Mouse (Mus musculus): Measurements from ENCODE around the gene Raet1e. TPM values are rescaled to one million over a fixed set of nuclear protein-coding genes. Genes with fewer than 3 reads are reported as not detected.
"Not testable (repeated sequence)": the region's sequence is repeated elsewhere in the genome, so short reads cannot be mapped to it uniquely, and the experiment has no call there.

The Raet1e gene
- polyA plus RNA-seq, 1 experiment from 2014 or later, result 0.91 TPM

DNA sequence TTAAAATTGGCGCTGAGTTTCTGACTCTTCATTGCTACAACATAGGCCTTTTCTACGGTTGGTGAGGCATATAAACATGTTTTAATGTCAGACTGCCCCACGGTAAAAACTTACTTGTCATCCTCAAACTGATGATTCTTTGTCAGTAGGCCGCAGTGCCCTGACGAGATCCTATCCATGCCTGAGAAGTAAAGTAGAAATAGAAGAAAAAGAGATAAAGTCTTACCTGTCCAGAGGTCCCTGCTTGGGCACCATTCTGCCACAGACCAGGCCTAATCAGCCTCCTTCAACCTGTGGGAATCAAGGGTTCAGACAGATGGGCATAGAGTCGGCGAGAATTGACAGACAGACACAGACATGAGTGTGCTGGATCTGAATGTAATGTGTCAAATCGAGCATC lies 106.7 kb downstream of the Raet1e start:
- Histone ChIP-seq H3K4me3 (replicated peaks) (no peak overlapping the region), H3K27ac (replicated peaks) (no peak overlapping the region), H3K9me3 (replicated peaks) (0 out of 2 replicates have a peak, but pooled peaks cover 4% of the 10 kb centered on the region), H3K4me1 (no peaks in the 10 kb centered on the region), H3K9ac (replicated peaks) (no peak overlapping the region), H3K4me2 (no peak overlapping the region), H3K36me3 (no peaks in the 10 kb centered on the region), H3K27me3 (replicated peaks) (no peaks in the 10 kb centered on the region)
- no peak for ATAC-seq (ENCODE audit: low FRiP score)
- 95% methylated on average over 8 of the region's 8 CpGs for WGBS

DNA sequence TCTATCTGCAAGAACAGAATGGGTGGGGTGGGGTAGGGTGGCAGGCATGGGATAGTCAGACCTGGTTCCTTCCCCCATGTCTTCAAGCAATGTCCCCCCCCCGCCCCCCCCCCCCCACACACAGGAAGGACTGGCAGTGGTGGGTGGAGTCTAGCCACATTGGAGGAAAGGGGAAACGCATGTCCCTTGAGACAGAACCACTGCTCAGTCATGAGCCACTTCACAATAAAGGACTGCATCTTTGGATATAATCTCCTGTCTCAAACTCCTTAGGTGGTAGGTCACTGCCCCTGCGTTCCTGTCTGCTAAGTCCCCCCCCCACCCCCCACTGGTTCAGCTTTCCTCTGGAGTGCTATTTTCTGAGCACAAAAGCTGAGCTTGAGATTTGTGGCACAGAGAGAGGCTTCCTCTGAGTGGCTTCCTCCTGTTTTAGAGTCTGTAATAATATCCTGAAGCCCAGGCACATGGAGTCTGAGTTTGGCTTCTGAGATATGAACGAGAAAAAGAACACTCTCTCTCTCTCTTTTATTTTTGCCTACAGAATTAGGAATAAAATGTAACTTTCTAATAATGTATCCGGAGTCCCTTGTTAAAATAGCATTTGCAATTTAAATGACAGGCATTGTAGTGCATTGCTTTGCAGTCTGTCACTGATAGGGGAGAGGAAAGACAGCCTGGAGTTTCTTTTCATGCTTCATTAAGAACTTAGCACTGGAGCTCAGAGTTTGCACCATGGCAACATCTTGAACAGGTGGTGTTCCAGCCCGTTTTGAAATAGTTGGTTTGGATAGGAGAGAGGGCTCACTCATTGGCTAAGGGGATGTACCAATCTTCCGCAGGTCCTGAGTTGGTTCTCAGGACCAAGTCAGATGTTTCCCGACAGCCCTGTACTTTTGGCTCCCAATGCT lies 112.8 kb downstream of the Raet1e start:
- H3K36me3 ChIP-seq; H3K27ac ChIP-seq (replicated peaks); H3K27me3 ChIP-seq (replicated peaks); H3K4me3 ChIP-seq (replicated peaks); ATAC-seq (ENCODE audit: low FRiP score); H3K9me3 ChIP-seq (replicated peaks); H3K9ac ChIP-seq (replicated peaks); H3K4me2 ChIP-seq: not testable (repeated sequence)
- 7% methylated on average over 8 of the region's 8 CpGs for WGBS
- H3K4me1 ChIP-seq, result peaks cover 15% of the 10 kb centered on the region

DNA sequence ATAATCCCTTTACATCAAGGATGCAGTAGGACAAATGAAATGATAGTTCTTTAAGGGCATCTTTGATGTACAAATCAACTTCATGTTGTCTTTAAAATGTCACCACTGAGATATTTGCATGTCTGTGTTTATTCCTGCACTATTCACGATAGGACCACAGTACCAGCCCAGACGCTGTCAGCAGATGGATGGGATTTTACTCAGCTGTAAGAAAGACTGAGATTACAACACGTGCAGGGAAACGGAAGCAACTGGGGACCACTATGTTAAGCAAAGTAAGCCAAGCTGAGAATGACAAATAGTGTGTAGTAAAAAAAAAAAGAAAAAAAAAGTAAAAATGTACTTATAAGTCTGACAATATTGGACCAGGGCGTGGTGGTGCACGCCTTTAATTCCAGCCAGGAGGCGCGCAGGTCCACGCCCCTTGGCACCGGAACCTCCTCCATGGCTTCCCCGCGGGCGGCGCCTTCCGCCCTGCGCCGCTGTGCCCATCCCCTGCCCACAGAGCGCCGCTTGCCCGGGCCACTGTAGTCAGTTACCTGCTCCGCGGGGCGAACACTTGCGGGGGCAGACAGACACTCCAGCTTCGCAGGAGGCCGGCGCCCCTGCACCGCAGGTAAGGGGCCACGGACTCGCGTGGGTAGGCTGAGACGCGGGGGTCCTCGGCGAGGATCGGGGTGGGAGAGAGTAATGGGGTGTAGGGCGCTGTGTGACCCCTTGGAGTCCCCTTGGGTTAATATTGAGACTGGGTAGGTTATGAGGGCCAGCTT lies 114.7 kb downstream of the Raet1e start:
- H3K27ac ChIP-seq (replicated peaks); H3K27me3 ChIP-seq (replicated peaks); H3K9me3 ChIP-seq (replicated peaks); H3K36me3 ChIP-seq: not testable (repeated sequence)
- 0 out of 2 replicates have a peak overlapping the region, but pooled peaks have one; percentile 23 for H3K9ac ChIP-seq (replicated peaks)
- peak overlapping the region; percentile 46 for H3K4me3 ChIP-seq (replicated peaks)
- peak; percentile 68; the same call in 1 of the 2 replicates for ATAC-seq (ENCODE audit: low FRiP score)
- H3K4me2 ChIP-seq, result peak overlapping the region; percentile 93
- H3K4me1 ChIP-seq, result peaks cover 15% of the 10 kb centered on the region
- WGBS, result 2% methylated on average over 36 of the region's 37 CpGs

DNA sequence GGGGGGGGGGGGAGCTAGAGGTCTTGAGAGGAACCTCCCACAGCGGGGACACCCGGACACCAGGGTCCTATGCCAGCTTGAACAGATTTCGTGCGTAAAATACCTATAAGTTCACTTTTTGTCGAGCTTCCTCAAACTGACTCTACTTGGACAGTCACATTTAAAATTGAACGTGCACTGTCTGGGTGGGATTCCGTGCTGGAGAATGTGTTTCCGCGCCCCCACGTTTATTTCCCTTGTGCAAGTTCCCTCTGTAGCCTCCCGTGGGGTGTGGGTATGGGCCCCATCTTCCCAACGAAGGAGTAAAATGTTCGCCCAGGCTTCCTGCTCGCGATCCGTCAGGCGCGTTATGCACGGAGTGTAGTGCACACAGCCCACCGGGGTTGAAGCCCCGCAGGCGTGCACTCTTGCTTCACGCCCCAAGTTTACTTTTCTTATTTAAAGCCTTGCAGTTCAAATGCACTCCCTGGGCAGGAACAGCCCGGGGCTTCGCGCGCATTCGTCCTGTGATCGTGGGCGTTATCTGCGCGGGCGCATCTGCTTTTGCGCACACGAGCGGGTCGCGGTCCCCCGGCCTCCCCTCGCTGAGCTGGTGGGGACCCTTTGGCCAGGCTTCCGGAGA lies 115.4 kb downstream of the Raet1e start:
- H3K9ac ChIP-seq (replicated peaks), result 0 out of 2 replicates have a peak overlapping the region, but pooled peaks have one; percentile 7

DNA sequence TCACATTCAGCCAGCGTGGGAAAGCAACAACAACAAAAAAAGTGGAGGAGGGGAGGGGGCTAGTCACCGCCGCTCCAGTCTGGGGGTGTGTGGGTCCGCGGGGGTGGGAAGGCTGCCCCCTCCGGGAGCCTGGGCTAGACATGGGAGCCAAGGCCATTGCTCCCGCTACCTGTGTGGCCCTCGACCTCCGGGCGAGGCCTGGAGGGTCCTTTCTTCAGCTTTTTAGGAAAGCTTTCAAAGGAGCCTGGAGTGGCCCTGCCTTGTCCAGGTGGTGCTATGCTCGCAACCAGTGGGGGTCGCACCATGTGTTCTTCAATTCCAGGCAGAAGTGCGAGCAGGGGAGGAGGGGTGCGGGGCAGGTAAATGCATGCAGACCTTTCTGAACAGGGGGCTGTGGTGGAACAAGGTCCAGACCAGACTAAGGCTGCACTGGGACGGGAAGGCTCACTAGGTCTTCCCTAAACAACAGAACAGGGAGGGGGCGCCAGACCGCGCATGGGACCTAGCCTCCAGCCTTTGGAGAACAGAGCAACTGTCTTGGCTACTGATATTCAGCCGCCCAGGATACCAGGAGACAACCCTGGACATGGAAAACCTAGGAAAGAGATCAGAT lies 116.2 kb downstream of the Raet1e start:
- ATAC-seq (ENCODE audit: low FRiP score), result no peak
- no peak overlapping the region for H3K27ac ChIP-seq (replicated peaks)
- no peaks in the 10 kb centered on the region for H3K9me3 ChIP-seq (replicated peaks)
- H3K4me1 ChIP-seq, result peaks cover 15% of the 10 kb centered on the region
- H3K4me2 ChIP-seq, result peak overlapping the region; percentile 93
- H3K4me3 ChIP-seq (replicated peaks), result peak overlapping the region; percentile 46
- H3K36me3 ChIP-seq, result no peaks in the 10 kb centered on the region
- no peak overlapping the region for H3K9ac ChIP-seq (replicated peaks)
- 6% methylated on average over 19 of the region's 19 CpGs for WGBS
- peaks cover 8% of the 10 kb centered on the region; the same call in 1 of the 2 replicates for H3K27me3 ChIP-seq (replicated peaks)

More for the DNA sequence above, 115.4 kb downstream of the Raet1e start:
- Histone ChIP-seq H3K9me3 (replicated peaks) (no peaks in the 10 kb centered on the region), H3K4me2 (peak overlapping the region; percentile 93), H3K4me1 (peaks cover 15% of the 10 kb centered on the region), H3K4me3 (replicated peaks) (peak overlapping the region; percentile 46), H3K27me3 (replicated peaks) (peaks cover 8% of the 10 kb centered on the region; the same call in 1 of the 2 replicates), H3K36me3 (no peaks in the 10 kb centered on the region), H3K27ac (replicated peaks) (no peak overlapping the region)
- 0 out of 2 replicates have a peak, but pooled peaks have one; percentile 19 for ATAC-seq (ENCODE audit: low FRiP score)
- under 1% methylated on average over 41 of the region's 41 CpGs for WGBS

DNA sequence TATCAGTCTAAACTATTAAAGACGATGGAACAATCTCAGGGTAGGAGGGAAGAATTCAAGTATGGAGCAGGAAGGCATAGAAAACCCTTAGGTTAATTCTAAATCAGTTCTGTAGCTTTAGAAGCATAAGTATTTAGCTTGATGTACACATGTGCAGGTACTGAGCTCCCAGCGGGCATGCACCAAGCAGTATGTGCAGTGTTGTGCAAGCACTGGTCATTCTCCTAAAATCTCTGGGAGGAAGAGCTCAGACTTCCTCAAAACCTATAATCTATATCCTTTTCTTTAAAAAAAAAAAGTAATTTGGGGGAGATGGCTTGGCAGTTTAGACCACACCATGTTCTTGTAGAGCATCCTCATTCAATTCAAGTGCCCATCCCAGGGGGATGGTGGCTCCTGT lies 120.1 kb downstream of the Raet1e start:
- ATAC-seq (ENCODE audit: low FRiP score); H3K36me3 ChIP-seq; H3K9me3 ChIP-seq (replicated peaks); H3K4me3 ChIP-seq (replicated peaks); H3K9ac ChIP-seq (replicated peaks); H3K4me2 ChIP-seq; H3K27me3 ChIP-seq (replicated peaks); H3K27ac ChIP-seq (replicated peaks): not testable (repeated sequence)
- peaks cover 11% of the 10 kb centered on the region for H3K4me1 ChIP-seq
- 92% methylated on average over 2 of the region's 2 CpGs for WGBS

DNA sequence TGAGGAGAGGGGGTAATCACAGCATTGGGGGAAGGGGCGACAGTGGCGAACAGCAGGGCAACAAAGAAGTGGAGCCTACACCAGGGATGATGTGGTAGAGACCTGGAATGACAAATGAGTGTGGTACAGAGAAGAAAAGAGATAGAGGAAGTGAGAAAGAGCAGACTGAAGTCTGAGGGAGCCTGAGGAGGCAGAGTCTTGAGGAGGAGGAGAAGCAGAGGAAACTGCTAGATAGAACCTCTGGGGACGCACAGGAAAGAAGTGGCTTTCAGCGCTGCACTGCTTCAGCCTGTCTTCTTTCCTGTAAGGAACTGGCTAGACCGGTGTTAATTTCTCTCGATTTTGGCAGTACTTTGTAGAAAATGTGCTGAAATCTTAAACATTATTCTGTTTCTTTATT lies 124.4 kb downstream of the Raet1e start:
- H3K27ac ChIP-seq (replicated peaks), result no peak overlapping the region
- no peaks in the 10 kb centered on the region for H3K27me3 ChIP-seq (replicated peaks)
- H3K4me3 ChIP-seq (replicated peaks), result no peak overlapping the region
- H3K4me1 ChIP-seq, result no peaks in the 10 kb centered on the region
- no peaks in the 10 kb centered on the region for H3K9me3 ChIP-seq (replicated peaks)
- ATAC-seq (ENCODE audit: low FRiP score), result no peak
- no peak overlapping the region for H3K9ac ChIP-seq (replicated peaks)
- WGBS, result 50% methylated on average over 6 of the region's 6 CpGs
- H3K36me3 ChIP-seq, result no peaks in the 10 kb centered on the region
- H3K4me2 ChIP-seq, result no peak overlapping the region

DNA sequence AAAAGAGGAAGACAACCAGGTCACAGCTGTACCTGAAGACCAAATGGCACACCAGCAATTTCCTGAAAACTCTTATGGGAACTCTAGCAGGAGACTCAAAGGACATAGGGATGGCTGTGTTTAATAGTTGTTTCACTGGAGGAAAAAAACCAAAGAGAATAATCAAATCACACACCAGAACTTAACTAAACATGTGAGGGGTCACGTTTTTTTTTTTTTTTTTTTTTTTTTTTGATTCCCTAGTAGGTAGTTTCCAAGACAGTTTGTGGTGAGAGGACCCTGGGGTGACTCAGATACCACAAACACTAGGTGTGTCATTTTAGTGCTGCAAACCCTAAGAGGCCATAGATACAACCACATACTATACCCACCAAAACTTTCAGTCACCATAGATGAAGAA lies 137.3 kb downstream of the Raet1e start:
- Histone ChIP-seq H3K4me1 (no peaks in the 10 kb centered on the region), H3K27ac (replicated peaks) (no peak overlapping the region), H3K9me3 (replicated peaks) (no peaks in the 10 kb centered on the region), H3K4me3 (replicated peaks) (no peak overlapping the region), H3K36me3 (no peaks in the 10 kb centered on the region), H3K27me3 (replicated peaks) (no peaks in the 10 kb centered on the region), H3K4me2 (no peak overlapping the region), H3K9ac (replicated peaks) (no peak overlapping the region)
- no peak for ATAC-seq (ENCODE audit: low FRiP score)
- 29% methylated on average over 1 of the region's 1 CpGs for WGBS

DNA sequence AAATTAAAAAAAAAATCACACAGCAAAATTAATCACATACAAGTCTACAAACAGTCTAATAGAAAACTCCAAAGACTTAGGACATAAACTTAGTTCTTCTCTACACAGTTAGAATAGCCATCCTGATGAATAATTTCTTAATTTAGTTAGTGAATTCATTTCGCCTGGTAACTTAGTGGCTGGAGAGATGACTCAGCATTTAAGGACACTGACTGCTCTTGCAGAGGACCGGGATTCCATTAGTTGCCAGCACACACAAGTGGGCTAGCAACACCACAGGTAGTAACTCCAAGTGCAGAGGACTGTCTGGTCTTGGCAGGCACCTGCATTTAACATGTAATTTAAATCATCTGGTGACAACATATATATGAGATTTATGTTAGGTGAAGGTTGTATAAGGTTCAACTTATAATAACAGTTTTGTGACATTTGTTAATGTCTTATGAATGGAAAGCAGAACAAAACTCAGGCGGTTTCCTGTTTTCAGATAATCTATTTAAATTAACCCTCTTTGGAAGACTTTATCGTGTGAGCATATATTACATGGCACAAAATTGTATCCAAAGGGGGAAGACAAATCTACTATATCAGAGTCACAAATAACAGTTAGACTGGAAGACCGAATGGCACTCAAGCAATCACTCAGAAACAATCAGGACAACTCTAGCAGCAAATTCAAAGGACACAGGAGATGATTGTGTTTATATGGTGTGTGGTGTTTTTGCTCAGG lies 138.8 kb downstream of the Raet1e start:
- H3K27me3 ChIP-seq (replicated peaks), result no peaks in the 10 kb centered on the region
- H3K4me1 ChIP-seq, result no peaks in the 10 kb centered on the region
- H3K36me3 ChIP-seq, result no peaks in the 10 kb centered on the region
- 82% methylated on average over 5 of the region's 5 CpGs for WGBS
- H3K4me3 ChIP-seq (replicated peaks), result no peak overlapping the region
- no peak for ATAC-seq (ENCODE audit: low FRiP score)
- H3K9me3 ChIP-seq (replicated peaks), result no peaks in the 10 kb centered on the region
- H3K27ac ChIP-seq (replicated peaks), result no peak overlapping the region
- H3K9ac ChIP-seq (replicated peaks), result no peak overlapping the region
- H3K4me2 ChIP-seq, result no peak overlapping the region

DNA sequence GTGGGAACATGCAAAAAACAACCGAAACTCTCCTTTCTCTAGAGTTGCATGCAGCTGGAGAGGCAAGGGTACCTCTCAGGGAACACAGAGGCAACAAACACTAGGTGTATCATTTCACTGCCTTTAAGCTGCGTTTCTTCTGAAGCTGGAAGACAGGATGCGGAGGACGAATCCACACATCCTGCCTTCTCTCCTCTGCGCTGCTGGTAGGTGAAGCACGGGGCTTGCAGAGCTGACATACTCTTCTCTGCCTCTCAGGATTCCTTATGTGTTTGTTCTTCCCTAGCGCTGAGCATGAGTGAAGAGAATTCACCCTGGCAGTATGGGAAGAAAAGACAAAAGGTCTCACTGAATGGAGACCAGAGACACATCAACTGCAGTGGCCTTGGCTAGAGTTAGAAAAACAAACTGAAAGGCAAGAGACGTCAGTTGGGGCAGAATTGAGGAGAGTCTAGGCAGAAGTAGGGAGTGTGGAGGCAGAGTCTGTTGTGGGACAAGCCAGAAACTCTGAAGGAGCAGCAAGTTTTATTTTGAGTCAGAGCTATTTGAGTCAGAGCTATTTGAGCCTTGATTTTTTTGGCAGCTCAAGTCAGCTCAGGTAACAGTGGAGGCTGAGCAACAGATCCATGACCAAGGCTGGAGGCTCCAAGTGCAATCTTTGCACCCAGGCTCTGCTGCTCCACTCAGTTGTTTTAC lies 139.5 kb downstream of the Raet1e start:
- Histone ChIP-seq H3K4me1 (no peaks in the 10 kb centered on the region), H3K27ac (replicated peaks) (no peak overlapping the region), H3K9me3 (replicated peaks) (no peaks in the 10 kb centered on the region), H3K36me3 (no peaks in the 10 kb centered on the region), H3K9ac (replicated peaks) (no peak overlapping the region), H3K4me3 (replicated peaks) (no peak overlapping the region), H3K27me3 (replicated peaks) (no peaks in the 10 kb centered on the region), H3K4me2 (no peak overlapping the region)
- no peak for ATAC-seq (ENCODE audit: low FRiP score)
- 73% methylated on average over 8 of the region's 8 CpGs for WGBS

Measured in neural tube, embryonic 15.5 days (tissue).